Mouse (Mus musculus): Measurements from ENCODE around the gene Metrn.
"Not testable (repeated sequence)": the region's sequence is repeated elsewhere in the genome, so short reads cannot be mapped to it uniquely, and the experiment has no call there.

Gene Metrn

GRCm38 (mm10) chr17:25830806-25831431 lies 34.0 kb upstream of the Metrn start:
- peak in 1 of 2 experiments; percentile 17 for DNase-seq

DNA sequence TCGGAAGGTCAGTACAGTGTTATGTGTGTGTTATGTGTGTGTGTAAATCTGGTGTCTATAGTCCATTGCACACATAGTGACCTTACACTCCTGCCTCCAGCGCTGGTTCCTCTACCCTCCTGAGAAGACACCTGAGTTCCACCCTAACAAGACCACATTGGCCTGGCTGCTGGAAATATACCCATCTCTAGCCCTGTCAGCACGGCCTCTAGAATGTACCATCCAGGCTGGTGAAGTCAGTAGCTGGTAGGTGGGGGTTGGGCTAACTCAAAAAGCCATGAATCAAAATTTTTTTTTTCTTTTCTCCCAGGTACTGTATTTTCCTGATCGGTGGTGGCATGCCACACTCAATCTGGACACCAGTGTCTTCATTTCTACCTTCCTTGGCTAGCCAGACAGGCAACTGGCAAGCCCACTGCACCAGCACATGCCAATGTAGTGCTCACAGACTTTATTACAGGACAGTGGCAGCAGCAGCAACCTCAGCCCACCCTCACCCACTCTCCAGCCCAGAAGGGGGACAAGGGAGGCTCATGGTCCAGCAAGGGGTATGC lies 33.3 kb upstream of the Metrn start:
- peak in 1 of 2 experiments; percentile 10 for DNase-seq

GRCm38 (mm10) chr17:25829558-25830017 lies 32.7 kb upstream of the Metrn start:
- DNase-seq = peak in 1 of 2 experiments; percentile 15

- DNase-seq = peak; percentile 77 to 85
Measured at GRCm38 (mm10) chr17:25828712-25829557, 32.0 kb upstream of the Metrn start, which contains the start of gene Jmjd8. Jmjd8 (plus strand) TSS chr17:25828867.

DNA sequence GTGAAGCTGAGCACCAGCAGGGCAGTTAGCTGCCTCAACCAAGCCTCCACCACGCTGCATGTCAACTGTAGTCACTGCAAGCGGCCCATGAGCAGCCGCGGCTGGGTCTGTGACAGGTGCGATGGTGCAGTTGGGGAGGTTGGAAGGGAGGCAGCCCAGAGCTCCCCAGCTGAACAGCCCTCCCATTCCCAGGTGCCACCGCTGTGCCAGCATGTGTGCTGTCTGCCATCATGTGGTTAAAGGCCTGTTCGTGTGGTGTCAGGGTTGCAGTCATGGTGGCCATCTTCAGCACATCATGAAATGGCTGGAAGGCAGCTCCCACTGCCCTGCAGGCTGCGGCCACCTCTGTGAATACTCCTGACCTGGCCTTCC lies 31.3 kb upstream of the Metrn start:
- no peak for DNase-seq

DNA sequence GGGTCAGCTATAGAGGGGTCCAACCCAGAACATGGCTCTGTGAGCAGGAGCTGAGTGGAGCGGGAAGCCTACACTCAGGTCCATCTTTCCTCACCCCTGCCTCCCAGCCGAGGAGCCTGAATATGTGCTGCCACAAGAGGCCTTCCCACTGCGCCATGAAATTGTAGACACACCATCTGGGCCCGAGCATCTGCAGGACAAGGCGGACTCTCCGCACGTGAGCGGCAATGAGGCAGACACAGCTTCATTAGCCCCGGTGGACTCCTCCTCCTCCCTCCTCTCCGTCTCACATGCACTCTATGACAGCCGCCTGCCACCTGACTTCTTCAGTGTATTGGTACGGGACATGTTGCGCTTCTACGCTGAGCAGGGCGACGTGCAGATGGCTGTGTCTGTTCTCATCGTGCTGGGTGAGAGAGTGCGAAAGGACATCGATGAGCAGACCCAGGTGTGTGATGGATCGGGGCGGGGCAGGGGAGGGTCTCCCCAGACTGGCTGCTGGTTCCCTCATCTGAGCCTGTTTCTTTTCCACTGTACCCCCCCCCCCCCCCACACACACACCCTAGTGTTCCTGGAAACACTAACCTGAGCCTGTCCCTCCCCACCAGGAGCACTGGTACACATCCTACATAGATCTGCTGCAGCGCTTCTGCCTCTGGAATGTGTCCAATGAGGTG lies 30.7 kb upstream of the Metrn start:
- DNase-seq = peak in 1 of 2 experiments; percentile 11

DNA sequence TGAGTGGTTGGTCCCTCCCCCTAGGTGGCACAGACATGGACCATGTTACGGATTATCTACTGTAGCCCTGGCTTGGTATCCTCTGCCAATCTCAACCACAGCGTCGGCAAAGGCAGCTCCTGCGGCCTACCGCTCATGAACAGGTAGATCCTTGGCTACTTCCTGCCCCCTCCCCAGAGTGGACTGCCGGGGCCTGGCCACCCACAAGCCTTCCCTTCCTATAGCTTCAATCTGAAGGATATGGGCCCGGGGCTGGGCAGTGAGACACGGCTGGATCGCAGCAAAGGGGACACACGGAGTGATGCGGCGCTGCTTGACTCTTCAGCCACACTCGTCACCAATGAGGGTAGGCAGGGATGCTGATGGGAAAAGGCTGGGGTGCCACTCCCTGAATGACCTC lies 30.1 kb upstream of the Metrn start:
- DNase-seq = no peak

- no peak for DNase-seq
Measured at GRCm38 (mm10) chr17:25825984-25826570, 29.1 kb upstream of the Metrn start.

DNA sequence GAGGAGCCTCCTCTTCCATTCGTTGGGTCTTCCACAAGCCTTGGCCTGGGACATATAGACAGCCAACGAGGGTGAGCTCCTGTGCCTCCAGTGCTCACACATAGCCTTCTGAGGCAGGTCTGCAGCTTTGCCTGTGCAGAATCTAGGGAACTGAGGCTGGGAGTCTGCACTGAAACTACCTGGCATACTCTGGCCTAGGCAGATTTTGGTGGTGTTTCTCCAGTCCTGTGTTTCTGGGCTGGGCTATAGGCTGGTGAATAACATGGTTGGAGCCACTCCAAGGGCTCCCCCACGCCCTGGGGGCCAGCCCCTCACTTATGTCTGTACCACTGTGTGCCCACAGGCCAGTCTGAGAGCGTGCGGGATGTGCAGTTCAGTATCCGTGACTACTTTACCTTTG lies 28.4 kb upstream of the Metrn start:
- no peak for DNase-seq

GRCm38 (mm10) chr17:25824362-25825142 lies 27.6 kb upstream of the Metrn start:
- DNase-seq = no peak

DNA sequence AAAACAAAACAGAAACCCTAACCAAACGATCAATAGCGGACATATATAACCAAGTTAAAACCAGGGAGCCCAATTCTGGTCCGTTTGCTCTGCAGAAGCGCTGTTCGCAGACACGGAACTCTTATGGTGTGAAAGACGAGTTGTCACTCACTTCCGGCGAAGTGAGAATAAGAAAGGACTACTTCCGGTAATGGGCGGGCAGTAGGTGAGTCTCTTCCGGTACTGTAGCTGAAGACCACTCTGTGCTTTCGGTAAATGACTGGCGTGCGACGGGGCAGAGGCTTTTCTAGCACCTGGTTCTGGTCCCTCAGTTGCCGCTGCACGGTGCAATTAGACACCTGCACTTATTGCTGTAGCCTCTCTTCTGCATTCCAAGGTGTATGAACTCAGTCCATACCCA lies 26.5 kb upstream of the Metrn start, which contains the start of gene Wdr24:
Gene Wdr24 (plus strand): TSS at position 176 of the 400 bp plus-strand sequence.
- DNase-seq = peak; percentile 75 to 80

GRCm38 (mm10) chr17:25818851-25819780 lies 22.2 kb upstream of the Metrn start:
- DNase-seq = peak in 1 of 2 experiments; percentile 11

- DNase-seq = no peak
Measured at GRCm38 (mm10) chr17:25817662-25818061, 20.7 kb upstream of the Metrn start.

DNA sequence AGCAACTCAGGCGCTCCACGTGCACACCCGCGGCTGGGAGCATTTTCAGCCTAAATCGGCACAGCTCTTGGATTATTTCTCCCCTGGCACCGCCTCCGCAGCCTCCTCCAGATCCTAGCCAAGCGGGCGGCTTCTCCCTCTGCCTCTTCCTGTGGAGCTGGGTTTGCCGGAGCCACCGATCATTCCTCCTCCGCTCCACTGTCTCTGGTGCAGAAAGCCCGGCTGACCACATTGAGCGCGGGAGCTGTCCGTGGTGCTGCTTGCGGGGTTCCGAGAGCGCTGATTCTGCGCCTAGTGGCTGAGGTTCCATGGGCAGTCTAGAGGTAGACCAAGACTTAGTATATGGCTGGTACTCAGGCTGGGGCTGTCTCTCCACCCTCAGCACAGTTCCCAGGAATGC lies 16.5 kb upstream of the Metrn start:
- DNase-seq = peak; percentile 71 to 85

DNA sequence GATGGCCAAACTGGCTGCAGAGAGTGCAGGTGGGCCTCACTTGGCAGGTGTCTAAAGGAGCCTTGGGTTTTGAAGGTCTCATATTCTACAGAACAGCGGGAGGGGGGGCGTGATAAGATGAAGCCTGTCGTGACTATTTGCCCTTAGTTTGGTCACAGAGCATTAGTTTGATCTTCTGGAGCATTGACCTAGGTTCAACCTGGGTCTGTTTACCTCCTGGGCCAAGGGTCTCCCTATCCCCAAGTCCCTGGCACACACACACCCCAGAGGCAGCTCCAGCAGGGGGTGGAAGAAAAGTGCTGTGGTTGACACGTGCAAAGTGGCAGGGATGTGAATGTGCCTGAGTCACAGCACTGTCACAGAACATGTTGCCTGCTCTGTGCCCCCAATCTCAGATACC lies 14.0 kb upstream of the Metrn start:
- DNase-seq = no peak

DNA sequence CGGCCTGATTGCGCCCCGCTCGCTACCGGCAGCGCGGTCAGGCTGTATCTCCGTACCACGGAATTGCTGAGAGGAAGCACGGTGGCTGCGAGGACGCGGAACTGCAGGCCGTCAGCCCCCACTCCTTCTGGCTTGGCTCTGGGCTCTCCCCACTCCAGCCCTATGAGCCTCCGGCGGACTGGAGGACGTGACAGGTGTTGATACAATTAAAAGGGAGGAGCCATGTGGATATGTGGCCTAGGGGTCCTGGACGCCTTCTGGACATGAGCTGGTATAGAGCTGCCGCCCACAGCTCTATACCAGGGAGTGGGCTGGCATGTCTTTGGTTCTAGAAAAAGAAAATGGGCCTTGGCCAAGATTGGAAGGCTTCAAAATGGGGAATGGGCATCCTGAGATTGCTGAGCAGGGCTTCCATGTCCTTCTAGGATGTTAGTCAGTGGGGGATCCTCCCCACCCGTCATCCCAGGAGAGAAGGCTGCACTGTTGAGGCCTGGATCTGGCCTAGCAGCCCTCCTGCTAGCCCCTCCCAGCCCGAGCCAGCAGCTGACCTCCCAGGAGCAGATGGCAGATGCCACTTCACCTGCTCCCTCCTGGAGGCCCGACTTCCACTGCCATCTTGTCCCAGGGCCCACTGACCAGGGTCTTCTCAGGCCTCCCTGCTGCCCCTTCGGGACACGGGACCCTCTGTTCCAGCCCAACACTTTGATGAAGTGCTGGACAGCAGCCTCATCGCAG lies 12.8 kb upstream of the Metrn start:
- no peak for DNase-seq

DNA sequence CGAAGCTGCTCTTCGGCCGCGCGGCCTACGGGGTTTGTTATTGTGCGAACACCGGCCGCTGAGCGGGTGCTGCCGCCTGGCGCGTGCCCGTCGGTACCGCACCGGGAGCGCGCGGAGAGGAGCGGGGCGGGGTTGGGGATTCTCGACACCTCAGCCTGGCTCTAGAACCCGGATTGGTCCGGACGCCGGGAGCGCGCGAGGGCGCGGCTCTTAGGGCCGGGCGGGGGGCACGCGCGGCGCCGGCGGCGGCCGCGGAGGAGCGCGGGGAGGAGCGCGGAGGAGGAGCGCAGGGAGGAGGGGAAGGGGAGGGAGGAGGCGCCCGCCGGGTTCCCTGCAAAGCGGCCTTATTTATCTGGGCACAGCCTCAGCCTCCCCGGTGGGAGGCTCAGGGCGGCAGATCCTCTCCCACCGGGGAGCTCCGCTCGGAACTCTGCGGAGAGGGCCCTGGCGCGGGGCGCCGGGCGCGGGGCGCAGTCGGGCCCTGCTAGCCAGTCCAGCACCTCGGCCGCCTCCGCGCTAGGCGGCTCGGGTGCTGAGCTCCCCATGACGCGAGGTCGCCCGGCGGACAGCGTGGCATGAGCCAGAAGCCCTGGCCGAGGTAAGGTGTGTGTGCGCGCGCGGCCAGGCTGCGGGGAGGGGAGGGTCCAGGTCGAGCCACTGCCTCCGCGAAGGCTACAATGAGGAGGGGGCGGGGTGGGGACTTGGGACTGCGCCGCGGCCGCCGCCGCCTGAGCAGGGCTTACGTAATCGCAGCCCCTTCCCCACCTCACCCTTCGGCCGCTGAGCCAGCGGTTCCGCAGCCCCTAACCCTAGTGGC lies 12.1 kb upstream of the Metrn start, which contains the start of gene Fbxl16:
Gene Fbxl16 (plus strand): TSS at position 297 of the 817 bp plus-strand sequence.
- peak; percentile 55 to 71 for DNase-seq

GRCm38 (mm10) chr17:25808028-25808427 lies 11.1 kb upstream of the Metrn start:
- no peak for DNase-seq

DNA sequence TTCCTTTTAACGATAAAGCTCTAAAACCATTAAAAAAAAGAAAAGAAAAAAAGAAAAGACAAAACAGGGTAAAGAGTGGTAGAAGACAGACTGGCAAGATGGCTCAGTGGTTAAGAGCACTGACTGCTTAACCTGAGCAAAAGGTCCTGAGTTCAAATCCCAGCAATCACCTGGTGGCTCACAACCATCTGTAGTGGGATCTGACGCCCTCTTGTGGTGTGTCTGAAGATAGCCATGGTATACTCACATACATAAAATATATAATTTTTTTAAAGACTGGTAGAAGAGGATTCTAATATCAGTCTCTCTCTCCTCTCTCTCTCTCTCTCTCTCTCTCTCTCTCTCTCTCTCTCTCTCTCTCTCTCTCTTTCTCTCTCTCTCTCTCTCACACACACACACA lies 10.5 kb upstream of the Metrn start:
- not testable (repeated sequence) for DNase-seq
